Mouse (Mus musculus): Measurements from ENCODE around the gene Prpf18. TPM values are rescaled to one million over a fixed set of nuclear protein-coding genes. Genes with fewer than 3 reads are reported as not detected.

The Prpf18 gene
- polyA plus RNA-seq, 1 experiment from 2014 or later: 51.4 TPM

DNA sequence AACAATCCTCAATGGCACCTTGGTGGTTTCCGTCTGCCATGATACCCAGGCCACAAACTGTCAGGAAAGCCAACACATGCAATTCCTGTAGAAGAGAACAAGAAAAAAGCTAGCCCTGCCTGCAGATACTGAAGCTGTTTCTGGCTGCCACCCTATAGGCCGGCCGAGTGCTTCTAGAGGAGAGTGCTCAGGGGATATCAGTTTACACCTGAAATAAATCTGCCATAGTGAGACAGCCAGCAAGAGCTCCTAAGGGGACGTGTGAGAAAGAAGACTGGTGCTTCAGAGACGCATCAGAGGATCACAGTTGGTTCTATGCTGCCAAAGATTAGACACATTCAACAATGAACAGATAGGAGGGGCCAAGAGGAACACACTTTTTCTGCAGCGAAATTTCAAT lies 40.6 kb downstream of the Prpf18 start:
- Histone ChIP-seq H3K4me1 (replicated peaks) (no peaks in the 10 kb centered on the region), H3K9ac (replicated peaks) (no peak overlapping the region), H3K27ac (no peak overlapping the region), H3K36me3 (peaks cover 72% of the 10 kb centered on the region), H3K4me3 (replicated peaks) (no peak overlapping the region), H3K9me3 (no peaks in the 10 kb centered on the region), H3K4me2 (replicated peaks) (no peak overlapping the region), H3K27me3 (no peaks in the 10 kb centered on the region)
- ATAC-seq: no peak
- 93% methylated on average over 6 of the region's 6 CpGs for WGBS

DNA sequence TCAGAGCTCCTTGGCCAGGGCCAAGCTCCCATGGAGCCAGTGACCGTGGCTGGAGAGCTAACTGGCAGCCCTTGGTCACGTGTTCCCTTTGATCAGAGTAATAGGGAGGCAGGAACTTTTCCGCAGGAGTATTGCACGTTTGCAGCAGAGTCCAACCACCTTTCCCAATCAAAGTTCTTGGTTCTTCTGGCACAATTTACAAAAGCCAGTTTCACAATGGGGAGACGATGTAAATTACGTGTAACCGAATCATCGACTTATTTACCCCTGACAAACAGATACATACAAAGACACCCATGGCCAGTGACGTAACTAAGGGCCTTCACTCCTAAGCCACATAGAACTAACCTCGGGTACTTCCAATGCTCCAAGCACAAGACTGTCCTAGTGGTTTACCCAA lies 42.5 kb downstream of the Prpf18 start:
- no peak overlapping the region for H3K4me2 ChIP-seq (replicated peaks)
- no peak overlapping the region for H3K9ac ChIP-seq (replicated peaks)
- no peaks in the 10 kb centered on the region for H3K4me1 ChIP-seq (replicated peaks)
- no peaks in the 10 kb centered on the region for H3K9me3 ChIP-seq
- H3K27ac ChIP-seq: no peak overlapping the region
- no peak overlapping the region for H3K4me3 ChIP-seq (replicated peaks)
- peaks cover 90% of the 10 kb centered on the region for H3K36me3 ChIP-seq
- no peak for ATAC-seq
- WGBS: 91% methylated on average over 10 of the region's 10 CpGs
- no peaks in the 10 kb centered on the region for H3K27me3 ChIP-seq

DNA sequence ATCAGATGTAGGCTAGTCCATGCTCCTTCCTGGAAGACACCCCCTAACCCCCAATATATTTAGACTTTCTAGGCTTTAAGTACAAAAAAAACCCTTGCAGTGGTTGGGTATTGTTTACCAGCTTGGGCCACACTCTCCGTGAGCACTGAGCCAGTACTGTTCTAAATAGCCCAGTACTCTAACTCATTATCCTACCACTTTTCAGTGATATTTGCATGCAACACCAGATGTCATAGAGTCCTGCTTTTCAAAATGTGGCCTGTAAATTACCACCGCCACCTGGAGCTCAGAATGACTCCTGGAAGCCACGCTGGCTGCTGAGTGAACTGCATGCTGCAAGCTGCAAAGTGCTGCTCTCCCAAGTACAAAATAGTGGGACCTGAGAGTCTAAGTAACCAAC lies 43.7 kb downstream of the Prpf18 start:
- H3K27me3 ChIP-seq: no peaks in the 10 kb centered on the region
- H3K36me3 ChIP-seq: peaks cover 99% of the 10 kb centered on the region
- no peak for ATAC-seq

DNA sequence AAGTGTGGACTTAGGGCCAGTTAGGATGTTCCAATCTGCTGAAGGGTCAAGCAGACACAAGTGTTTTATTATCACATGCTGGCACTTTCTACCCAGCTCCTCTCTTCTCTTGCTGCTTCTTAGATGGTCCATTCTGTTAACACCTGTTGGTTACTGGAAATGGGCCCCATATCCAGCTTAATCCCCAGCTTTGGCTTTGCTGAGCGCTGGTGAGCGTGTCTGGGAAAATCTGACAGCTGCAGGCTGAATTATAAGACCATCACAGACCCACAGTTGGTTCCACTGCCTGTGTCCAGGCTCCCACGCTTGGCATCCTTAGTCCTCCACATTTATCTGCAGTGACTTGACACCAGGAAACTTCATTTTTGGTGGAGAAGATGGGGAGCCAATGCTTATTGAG lies 45.4 kb downstream of the Prpf18 start:
- Histone ChIP-seq H3K9ac (replicated peaks) (no peak overlapping the region), H3K27me3 (no peaks in the 10 kb centered on the region), H3K9me3 (no peaks in the 10 kb centered on the region), H3K27ac (no peak overlapping the region), H3K4me3 (replicated peaks) (no peak overlapping the region), H3K4me2 (replicated peaks) (no peak overlapping the region), H3K36me3 (peaks cover 99% of the 10 kb centered on the region), H3K4me1 (replicated peaks) (no peaks in the 10 kb centered on the region)
- ATAC-seq: no peak
- WGBS: 87% methylated on average over 3 of the region's 3 CpGs

More for the DNA sequence above, 43.7 kb downstream of the Prpf18 start:
- no peaks in the 10 kb centered on the region for H3K4me1 ChIP-seq (replicated peaks)
- H3K4me2 ChIP-seq (replicated peaks): no peak overlapping the region
- H3K9ac ChIP-seq (replicated peaks): no peak overlapping the region
- no peak overlapping the region for H3K27ac ChIP-seq
- WGBS: 77% methylated on average over 3 of the region's 3 CpGs
- no peak overlapping the region for H3K4me3 ChIP-seq (replicated peaks)
- H3K9me3 ChIP-seq: no peaks in the 10 kb centered on the region

DNA sequence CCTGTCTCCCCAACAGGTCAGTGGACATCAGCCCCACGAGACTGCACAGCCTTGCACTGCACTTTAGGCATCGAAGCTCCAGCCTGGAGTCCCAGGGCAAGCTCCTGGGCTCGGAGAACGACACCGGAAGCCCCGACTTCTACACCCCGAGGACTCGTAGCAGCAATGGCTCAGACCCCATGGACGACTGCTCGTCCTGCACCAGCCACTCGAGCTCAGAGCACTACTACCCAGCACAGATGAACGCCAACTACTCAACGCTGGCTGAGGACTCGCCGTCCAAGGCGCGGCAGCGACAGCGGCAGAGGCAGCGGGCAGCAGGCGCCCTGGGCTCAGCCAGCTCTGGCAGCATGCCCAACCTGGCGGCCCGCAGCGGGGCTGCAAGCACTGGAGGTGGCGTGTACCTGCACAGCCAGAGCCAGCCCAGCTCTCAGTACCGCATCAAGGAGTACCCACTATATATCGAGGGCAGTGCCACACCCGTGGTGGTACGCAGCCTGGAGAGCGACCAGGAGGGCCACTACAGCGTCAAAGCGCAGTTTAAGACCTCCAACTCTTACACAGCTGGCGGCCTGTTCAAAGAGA lies 48.5 kb downstream of the Prpf18 start:
- H3K36me3 ChIP-seq: peaks cover 86% of the 10 kb centered on the region

DNA sequence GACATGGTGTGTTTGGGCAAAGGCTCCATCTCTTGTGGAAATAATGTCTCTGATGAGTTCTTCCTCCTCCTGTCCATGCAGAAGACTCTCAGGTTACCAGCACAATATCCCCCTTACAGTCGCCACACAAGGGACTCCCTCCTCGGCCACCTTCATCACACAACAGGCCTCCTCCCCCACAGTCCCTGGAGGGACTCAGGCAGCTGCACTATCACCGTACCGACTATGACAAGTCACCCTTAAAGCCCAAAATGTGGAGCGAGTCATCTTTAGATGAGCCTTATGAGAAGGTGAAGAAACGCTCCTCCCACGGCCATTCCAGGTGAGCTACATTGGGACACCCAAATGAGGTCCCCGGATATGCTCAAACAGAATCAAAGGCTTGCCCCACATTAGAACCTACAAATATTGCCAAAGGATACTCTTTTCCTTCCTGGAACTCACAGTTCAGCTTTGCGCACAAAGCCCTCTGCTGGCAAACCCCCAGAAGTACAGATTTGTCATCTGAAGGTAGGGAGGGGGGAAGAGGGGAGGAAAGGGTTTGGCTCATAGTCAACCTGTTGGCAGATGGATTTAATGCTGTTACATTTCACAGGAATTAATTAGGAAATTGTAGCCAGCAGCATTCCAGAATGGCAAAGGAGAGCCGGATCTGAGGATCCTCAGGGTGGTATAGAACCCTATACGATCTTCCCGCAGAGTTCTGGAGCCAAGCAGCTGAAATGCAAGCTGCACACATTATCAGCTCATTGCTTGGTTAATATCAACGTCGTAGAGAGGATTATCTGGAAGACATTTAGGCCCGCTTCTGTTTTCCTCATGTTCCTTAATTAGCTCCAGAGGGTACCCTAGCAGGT lies 50.7 kb downstream of the Prpf18 start:
- WGBS: 66% methylated on average over 15 of the region's 15 CpGs
- no peak overlapping the region for H3K9ac ChIP-seq (replicated peaks)
- no peaks in the 10 kb centered on the region for H3K27me3 ChIP-seq
- ATAC-seq: peak; percentile 34; the same call in 1 of the 2 replicates
- no peaks in the 10 kb centered on the region for H3K9me3 ChIP-seq
- peak overlapping the region; percentile 10 for H3K27ac ChIP-seq
- no peak overlapping the region for H3K4me3 ChIP-seq (replicated peaks)
- no peaks in the 10 kb centered on the region; the same call in 1 of the 2 replicates for H3K4me1 ChIP-seq (replicated peaks)
- peaks cover 86% of the 10 kb centered on the region for H3K36me3 ChIP-seq
- H3K4me2 ChIP-seq (replicated peaks): no peak overlapping the region

More for the DNA sequence above, 48.5 kb downstream of the Prpf18 start:
- no peak overlapping the region for H3K27ac ChIP-seq
- no peaks in the 10 kb centered on the region for H3K27me3 ChIP-seq
- no peaks in the 10 kb centered on the region; the same call in 1 of the 2 replicates for H3K4me1 ChIP-seq (replicated peaks)
- WGBS: 92% methylated on average over 33 of the region's 33 CpGs
- H3K4me2 ChIP-seq (replicated peaks): no peak overlapping the region
- no peaks in the 10 kb centered on the region for H3K9me3 ChIP-seq
- no peak overlapping the region for H3K9ac ChIP-seq (replicated peaks)
- H3K4me3 ChIP-seq (replicated peaks): no peak overlapping the region
- ATAC-seq: peak; percentile 43; the same call in 1 of the 2 replicates

DNA sequence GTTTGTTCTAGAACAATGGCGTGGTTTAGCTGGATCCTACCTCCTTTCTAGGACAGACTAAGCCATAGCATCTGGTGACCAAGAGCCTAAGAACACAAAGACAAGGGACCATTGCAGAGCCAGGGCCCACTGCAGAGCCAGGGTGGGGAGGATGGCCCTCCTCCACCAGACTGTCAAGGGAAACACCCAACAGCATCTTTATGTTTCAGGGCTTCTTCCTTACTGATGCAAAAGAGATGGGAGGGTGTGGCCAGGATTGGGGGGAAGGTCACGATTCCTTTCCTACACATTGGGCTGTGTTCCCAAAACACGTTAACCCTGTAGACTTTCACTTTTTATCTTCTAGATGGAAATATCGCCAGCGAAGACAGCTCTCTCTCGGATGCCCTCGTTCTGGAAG lies 54.9 kb downstream of the Prpf18 start:
- Histone ChIP-seq H3K9me3 (no peaks in the 10 kb centered on the region), H3K9ac (replicated peaks) (no peak overlapping the region), H3K4me3 (replicated peaks) (no peak overlapping the region), H3K36me3 (peaks cover 84% of the 10 kb centered on the region), H3K4me2 (replicated peaks) (no peak overlapping the region), H3K27ac (no peak overlapping the region), H3K4me1 (replicated peaks) (no peaks in the 10 kb centered on the region; the same call in 1 of the 2 replicates), H3K27me3 (no peaks in the 10 kb centered on the region)
- 92% methylated on average over 7 of the region's 7 CpGs for WGBS
- ATAC-seq: no peak

DNA sequence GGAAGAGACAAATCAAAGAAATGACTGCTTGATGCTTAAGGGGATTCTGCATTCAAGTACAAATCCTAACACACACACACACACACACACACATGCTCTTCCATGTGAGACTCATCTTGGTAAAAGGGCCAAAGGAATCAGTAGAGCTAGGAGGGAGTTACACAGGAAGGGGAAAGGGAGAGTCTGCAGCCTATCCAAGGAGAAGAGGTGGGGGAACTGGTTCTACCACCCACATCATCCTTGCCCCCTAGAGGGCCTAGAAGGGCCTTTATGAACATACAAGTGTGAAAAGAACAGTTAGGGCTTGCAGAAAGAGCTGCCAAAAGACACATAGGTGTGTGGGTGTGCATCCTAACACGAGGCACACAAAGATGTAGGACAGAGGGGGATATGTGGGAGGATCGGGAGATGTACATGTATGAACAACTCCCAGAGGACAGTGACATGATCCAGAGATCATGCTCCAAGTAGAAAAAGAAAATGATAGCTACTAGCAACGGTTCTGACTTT lies 58.0 kb downstream of the Prpf18 start:
- 97% methylated on average over 3 of the region's 3 CpGs for WGBS
- Histone ChIP-seq H3K9ac (replicated peaks) (no peak overlapping the region), H3K36me3 (peaks cover 93% of the 10 kb centered on the region), H3K27me3 (no peaks in the 10 kb centered on the region), H3K4me3 (replicated peaks) (no peak overlapping the region), H3K9me3 (no peaks in the 10 kb centered on the region), H3K4me2 (replicated peaks) (no peak overlapping the region), H3K4me1 (replicated peaks) (no peaks in the 10 kb centered on the region), H3K27ac (no peak overlapping the region)
- ATAC-seq: no peak

DNA sequence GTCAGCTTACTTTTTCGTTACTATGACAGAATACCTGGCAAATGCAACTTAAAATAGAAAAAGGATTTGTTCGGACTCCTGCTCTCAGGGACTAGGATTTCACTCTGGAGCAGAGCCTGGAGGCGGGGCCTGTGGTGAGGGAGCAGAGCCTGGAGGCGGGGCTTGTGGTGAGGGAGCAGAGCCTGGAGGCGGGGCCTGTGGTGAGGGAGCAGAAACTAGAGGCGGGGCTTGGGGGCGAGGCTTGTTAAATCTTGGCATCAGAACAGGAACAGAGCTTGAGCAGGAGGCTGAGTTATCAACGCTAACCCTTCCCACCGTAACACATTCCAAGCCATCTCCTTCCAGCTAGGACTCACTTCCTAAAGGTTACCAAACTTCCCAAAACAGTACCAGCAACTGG lies 58.5 kb downstream of the Prpf18 start:
- Histone ChIP-seq H3K4me3 (replicated peaks) (no peak overlapping the region), H3K4me2 (replicated peaks) (no peak overlapping the region), H3K4me1 (replicated peaks) (no peaks in the 10 kb centered on the region), H3K9ac (replicated peaks) (no peak overlapping the region), H3K9me3 (no peaks in the 10 kb centered on the region), H3K36me3 (peaks cover 92% of the 10 kb centered on the region), H3K27ac (no peak overlapping the region), H3K27me3 (no peaks in the 10 kb centered on the region)
- 41% methylated on average over 9 of the region's 9 CpGs for whole genome bisulfite sequencing
- ATAC-seq: peak; percentile 43; the same call in 1 of the 2 replicates

DNA sequence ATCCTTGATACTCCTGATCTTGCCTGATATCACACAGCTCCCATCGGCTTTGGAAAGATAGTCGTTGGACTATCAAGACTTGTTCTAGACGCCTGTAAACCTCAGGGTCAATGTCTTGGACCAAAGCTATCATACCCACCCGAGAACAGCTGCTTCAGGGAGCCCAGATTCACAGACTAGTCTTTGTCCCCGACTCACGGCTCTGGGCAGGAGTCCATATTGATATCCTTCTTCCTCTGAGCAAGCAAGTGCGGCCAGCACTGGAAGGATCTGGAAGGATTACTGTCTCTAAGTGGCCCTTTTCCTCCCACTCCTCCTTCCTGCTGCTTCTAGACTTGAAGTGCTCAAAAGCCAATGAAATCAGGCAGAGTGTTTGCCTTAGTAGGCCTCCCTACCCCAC lies 59.2 kb downstream of the Prpf18 start:
- peaks cover 93% of the 10 kb centered on the region for H3K36me3 ChIP-seq
- WGBS: 96% methylated on average over 7 of the region's 7 CpGs
- no peak overlapping the region for H3K27ac ChIP-seq
- no peaks in the 10 kb centered on the region for H3K9me3 ChIP-seq
- H3K4me3 ChIP-seq (replicated peaks): no peak overlapping the region
- no peak for ATAC-seq
- H3K4me2 ChIP-seq (replicated peaks): no peak overlapping the region
- no peaks in the 10 kb centered on the region; the same call in 1 of the 2 replicates for H3K4me1 ChIP-seq (replicated peaks)
- H3K27me3 ChIP-seq: no peaks in the 10 kb centered on the region
- no peak overlapping the region for H3K9ac ChIP-seq (replicated peaks)

DNA sequence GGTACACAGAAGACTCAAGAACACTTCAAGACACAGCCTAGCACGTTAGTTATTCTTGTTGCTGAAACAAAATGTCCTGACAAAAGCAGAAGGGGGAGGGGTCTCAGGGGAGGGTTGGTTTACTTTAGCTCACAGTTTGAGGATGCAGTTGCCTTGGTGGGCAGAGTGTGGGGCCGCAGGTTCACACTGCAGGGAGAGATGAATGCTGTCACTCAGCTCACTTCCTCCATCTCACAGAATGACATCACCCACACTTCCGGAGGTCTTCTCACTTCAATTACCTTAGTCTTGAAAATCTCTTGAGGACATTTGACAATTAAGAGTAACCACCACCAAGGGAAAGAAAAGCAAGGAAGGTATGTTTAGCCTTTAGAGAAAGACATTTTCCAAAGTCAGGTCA lies 60.3 kb downstream of the Prpf18 start:
- no peak overlapping the region for H3K27ac ChIP-seq
- WGBS: 88% methylated on average over 3 of the region's 3 CpGs
- no peaks in the 10 kb centered on the region; the same call in 1 of the 2 replicates for H3K4me1 ChIP-seq (replicated peaks)
- H3K9me3 ChIP-seq: no peaks in the 10 kb centered on the region
- H3K36me3 ChIP-seq: peaks cover 93% of the 10 kb centered on the region
- no peak overlapping the region for H3K4me2 ChIP-seq (replicated peaks)
- no peak overlapping the region for H3K9ac ChIP-seq (replicated peaks)
- ATAC-seq: no peak
- H3K27me3 ChIP-seq: no peaks in the 10 kb centered on the region
- H3K4me3 ChIP-seq (replicated peaks): no peak overlapping the region

DNA sequence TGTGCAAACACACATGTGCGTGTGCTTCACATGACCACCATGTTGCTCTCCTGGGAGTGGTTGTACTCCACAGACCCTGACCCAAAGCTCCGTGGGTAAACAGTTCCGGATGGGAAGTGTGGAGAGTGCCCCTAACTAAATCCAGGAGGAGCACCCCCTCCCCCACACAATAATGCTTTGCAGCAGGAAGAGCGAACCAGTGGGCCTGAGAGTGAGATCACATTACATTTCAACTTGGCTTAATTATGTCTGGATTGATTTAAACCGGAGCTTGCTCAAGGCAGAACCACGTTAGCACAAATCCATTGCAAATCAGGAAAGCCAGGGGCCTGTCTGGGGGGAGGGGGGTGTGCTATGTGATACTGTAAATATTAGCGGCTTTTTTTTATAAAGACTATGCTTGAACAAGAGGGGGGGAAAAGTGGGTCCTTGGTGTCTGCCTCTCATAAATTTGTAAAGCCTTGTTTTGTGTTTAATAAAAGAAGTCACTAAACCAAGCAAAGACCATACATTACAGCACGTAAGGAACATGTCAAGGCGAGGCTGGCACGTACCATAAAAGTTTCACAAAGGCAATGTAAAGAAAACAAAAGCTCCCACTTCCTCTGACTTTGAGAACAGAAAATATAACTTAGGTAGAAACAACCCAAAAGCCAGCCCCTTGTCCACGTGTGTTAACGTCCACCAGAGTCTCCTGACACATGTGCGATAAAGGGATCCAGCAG lies 64.1 kb downstream of the Prpf18 start:
- Histone ChIP-seq H3K36me3 (peaks cover 68% of the 10 kb centered on the region), H3K9me3 (no peaks in the 10 kb centered on the region), H3K27me3 (no peaks in the 10 kb centered on the region), H3K4me3 (replicated peaks) (no peak overlapping the region), H3K4me2 (replicated peaks) (no peak overlapping the region), H3K4me1 (replicated peaks) (no peaks in the 10 kb centered on the region; the same call in 1 of the 2 replicates), H3K9ac (replicated peaks) (no peak overlapping the region), H3K27ac (0 out of 2 replicates have a peak overlapping the region, but pooled peaks have one; percentile 39)
- ATAC-seq: no peak
- 74% methylated on average over 13 of the region's 13 CpGs for WGBS
